Mouse (Mus musculus): Measurements from ENCODE around the gene Degs1. TPM values are rescaled to one million over a fixed set of nuclear protein-coding genes. Genes with fewer than 3 reads are reported as not detected.
"Not testable (repeated sequence)": the region's sequence is repeated elsewhere in the genome, so short reads cannot be mapped to it uniquely, and the experiment has no call there.

Degs1 gene
- polyA plus RNA-seq, 1 experiment from 2014 or later = 250 TPM

- DNase-seq (ENCODE audit: low read depth, low spot score) (no peak), ATAC-seq (no peak)
- TF ChIP-seq CTCF (IDR thresholded peaks at IDR 0.05) = no peak
- ChIA-PET POLR2A (no interaction called here), CTCF (no interaction called here)
- in situ Hi-C loops (cut with MboI; ENCODE audit: low pct_unique_long_range_greater_than_20kb) = loop anchor here (10.0 kb wide), 1 partner anchor 148 kb away; no protein-coding TSS in a partner anchor
- no peaks in the 10 kb centered on the region for H3K27me3 ChIP-seq
Measured at GRCm38 (mm10) chr1:182302176-182302870, 19.7 kb upstream of the Degs1 start.

DNA sequence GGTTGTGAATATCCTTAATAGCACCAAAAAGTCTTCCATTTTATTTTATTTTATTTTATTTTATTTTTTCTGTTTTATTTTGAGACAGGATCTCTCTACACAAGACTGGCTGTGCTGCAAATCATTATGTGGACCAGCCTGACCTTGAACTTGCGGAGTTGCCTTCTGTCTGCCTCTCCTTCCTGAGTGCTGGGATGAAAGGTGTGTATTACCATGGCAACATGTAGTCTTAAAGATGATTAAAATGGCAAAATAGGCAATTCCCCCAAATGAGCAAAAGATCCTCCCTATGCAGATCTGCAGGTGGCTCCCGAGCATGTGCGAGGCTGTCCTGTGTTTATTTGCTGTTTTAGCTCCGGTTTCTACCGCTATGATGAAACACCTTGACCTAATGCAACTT is 15.2 kb upstream of the Degs1 start:
- H3K27me3 ChIP-seq = no peaks in the 10 kb centered on the region
- DNase-seq (ENCODE audit: low read depth, low spot score) (no peak), ATAC-seq (no peak)
- ChIA-PET CTCF (no interaction called here), POLR2A (interaction anchor here (0.6 kb wide), 1 partner anchor 45 kb away, joined by 4 read pairs; no protein-coding TSS in a partner anchor)
- in situ Hi-C loops (cut with MboI; ENCODE audit: low pct_unique_long_range_greater_than_20kb) = no loop called here
- no peak for TF ChIP-seq CTCF (IDR thresholded peaks at IDR 0.05)

DNA sequence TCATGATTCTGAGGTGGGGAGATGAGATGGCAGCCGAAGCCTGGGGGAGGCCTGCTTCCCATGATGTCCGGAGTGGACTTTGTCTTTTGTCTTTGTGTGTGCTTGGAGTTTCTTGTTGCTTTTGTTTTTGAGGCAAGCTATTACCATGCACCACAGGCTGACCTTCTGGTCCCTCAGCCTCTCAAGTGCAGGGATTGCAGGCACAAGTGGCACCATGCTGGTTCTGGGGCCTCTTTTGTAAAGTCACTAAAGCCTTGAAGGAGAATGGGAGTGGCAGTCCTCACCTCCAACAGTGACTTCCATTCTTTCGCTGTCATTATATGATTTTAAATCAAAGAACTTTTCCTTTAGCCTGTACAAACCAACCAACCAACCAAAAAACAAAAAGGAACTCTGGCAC is 14.6 kb upstream of the Degs1 start:
- no peak for TF ChIP-seq CTCF (IDR thresholded peaks at IDR 0.05)
- DNase-seq (ENCODE audit: low read depth, low spot score) (no peak), ATAC-seq (no peak)
- in situ Hi-C loops (cut with MboI; ENCODE audit: low pct_unique_long_range_greater_than_20kb) = no loop called here
- CTCF ChIA-PET = no interaction called here
- POLR2A ChIA-PET = no interaction called here
- H3K27me3 ChIP-seq = no peaks in the 10 kb centered on the region

- in situ Hi-C loops (cut with MboI; ENCODE audit: low pct_unique_long_range_greater_than_20kb) = no loop called here
- ChIA-PET CTCF (no interaction called here), POLR2A (no interaction called here)
- H3K27me3 ChIP-seq = no peaks in the 10 kb centered on the region
- ATAC-seq (no peak), DNase-seq (ENCODE audit: low read depth, low spot score) (no peak)
- no peak for TF ChIP-seq CTCF (IDR thresholded peaks at IDR 0.05)
Measured at GRCm38 (mm10) chr1:182296816-182297215, 14.2 kb upstream of the Degs1 start.

- ATAC-seq (no peak), DNase-seq (ENCODE audit: low read depth, low spot score) (no peak)
- in situ Hi-C loops (cut with MboI; ENCODE audit: low pct_unique_long_range_greater_than_20kb) = no loop called here
- no peak for TF ChIP-seq CTCF (IDR thresholded peaks at IDR 0.05)
- no peaks in the 10 kb centered on the region for H3K27me3 ChIP-seq
- CTCF ChIA-PET = no interaction called here
- POLR2A ChIA-PET = no interaction called here
Measured at GRCm38 (mm10) chr1:182296141-182296540, 13.5 kb upstream of the Degs1 start.

GRCm38 (mm10) chr1:182292291-182292690 is 9.7 kb upstream of the Degs1 start:
- ChIA-PET CTCF (no interaction called here), POLR2A (interaction anchor here (0.6 kb wide), 1 partner anchor 191 kb away, joined by 3 read pairs; no protein-coding TSS in a partner anchor)
- in situ Hi-C loops (cut with MboI; ENCODE audit: low pct_unique_long_range_greater_than_20kb) = no loop called here
- no peak for ATAC-seq
- H3K27me3 ChIP-seq = no peaks in the 10 kb centered on the region
- no peak for DNase-seq (ENCODE audit: low read depth, low spot score)
- no peak for TF ChIP-seq CTCF (IDR thresholded peaks at IDR 0.05)

GRCm38 (mm10) chr1:182290741-182291140 is 8.1 kb upstream of the Degs1 start:
- ATAC-seq; DNase-seq (ENCODE audit: low read depth, low spot score); in situ Hi-C loops (cut with MboI; ENCODE audit: low pct_unique_long_range_greater_than_20kb): not testable (repeated sequence)

GRCm38 (mm10) chr1:182289781-182290180 is 7.2 kb upstream of the Degs1 start:
- TF ChIP-seq CTCF (IDR thresholded peaks at IDR 0.05) = no peak
- in situ Hi-C loops (cut with MboI; ENCODE audit: low pct_unique_long_range_greater_than_20kb) = no loop called here
- no peak for DNase-seq (ENCODE audit: low read depth, low spot score)
- ChIA-PET POLR2A (no interaction called here), CTCF (no interaction called here)
- H3K27me3 ChIP-seq = no peaks in the 10 kb centered on the region
- ATAC-seq = no peak

More at GRCm38 (mm10) chr1:182290741-182291140, 8.1 kb upstream of the Degs1 start:
- CTCF ChIA-PET, POLR2A ChIA-PET, H3K27me3 ChIP-seq: not testable (repeated sequence)

DNA sequence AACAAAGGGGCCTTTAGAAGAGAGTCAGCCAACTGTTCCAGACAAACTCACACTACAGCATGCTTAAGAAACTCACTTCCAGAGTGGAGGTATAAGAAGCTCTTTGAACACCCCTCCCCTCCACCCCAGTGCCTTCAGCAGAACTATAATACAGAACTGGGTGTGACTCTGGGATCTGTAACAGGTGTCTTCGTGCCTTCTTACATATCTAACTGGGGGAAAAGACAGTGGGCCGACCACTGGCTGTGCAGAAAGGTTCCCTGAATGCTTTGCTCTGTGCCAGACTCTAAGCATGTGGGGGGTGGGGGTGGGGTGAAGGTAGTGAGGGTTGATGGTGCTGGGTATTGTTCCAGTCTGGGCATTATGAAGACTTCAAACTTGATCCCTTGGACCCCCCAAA is 6.0 kb upstream of the Degs1 start:
- no peaks in the 10 kb centered on the region for H3K27me3 ChIP-seq
- ChIA-PET CTCF (no interaction called here), POLR2A (no interaction called here)
- no peak for ATAC-seq
- in situ Hi-C loops (cut with MboI; ENCODE audit: low pct_unique_long_range_greater_than_20kb) = no loop called here
- TF ChIP-seq CTCF (IDR thresholded peaks at IDR 0.05) = no peak
- DNase-seq (ENCODE audit: low read depth, low spot score) = no peak

DNA sequence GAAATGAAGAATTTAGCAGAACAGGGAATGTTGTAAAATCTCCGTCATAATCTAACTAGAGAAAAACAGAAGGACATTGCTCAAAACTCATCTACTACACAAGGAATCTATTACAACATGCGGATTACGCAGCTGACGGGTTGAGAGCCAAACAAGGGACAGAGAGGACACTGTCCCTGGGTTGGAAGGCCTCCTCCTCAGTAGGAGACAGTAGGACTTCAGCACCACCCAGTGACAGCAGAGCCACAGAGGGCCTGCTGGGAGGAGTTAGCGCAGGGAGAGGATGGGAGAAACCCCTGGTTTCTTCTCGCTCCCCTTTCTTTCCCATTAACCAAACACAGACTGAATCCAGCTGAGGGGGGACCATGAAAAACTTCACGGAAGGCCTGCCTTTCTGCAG is 5.2 kb upstream of the Degs1 start:
- TF ChIP-seq CTCF (IDR thresholded peaks at IDR 0.05) = no peak
- ChIA-PET CTCF (no interaction called here), POLR2A (no interaction called here)
- in situ Hi-C loops (cut with MboI; ENCODE audit: low pct_unique_long_range_greater_than_20kb) = no loop called here
- DNase-seq (ENCODE audit: low read depth, low spot score) = no peak
- no peaks in the 10 kb centered on the region for H3K27me3 ChIP-seq
- ATAC-seq = no peak

DNA sequence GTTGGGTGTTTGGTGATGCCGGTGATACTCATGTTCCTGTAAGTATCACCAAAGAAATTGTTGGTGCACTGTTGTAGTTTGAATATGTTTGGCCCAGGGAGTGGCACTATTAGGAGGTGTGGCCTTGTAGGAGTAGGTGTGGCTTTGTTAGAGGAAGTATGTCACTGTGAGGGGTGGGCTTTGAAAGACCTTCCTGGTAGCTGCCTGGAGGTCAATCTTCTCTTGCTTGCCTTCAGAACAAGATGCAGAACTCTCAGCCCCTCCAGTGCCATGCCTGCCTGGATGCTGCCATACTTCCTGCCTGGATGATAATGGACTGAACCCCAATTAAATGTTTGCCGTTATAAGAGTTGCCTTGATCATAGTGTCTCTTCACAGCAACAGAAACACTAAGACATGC is 2.2 kb upstream of the Degs1 start:
- no peaks in the 10 kb centered on the region for H3K27me3 ChIP-seq
- no peak for ATAC-seq
- POLR2A ChIA-PET = no interaction called here
- no peak for DNase-seq (ENCODE audit: low read depth, low spot score)
- TF ChIP-seq CTCF (IDR thresholded peaks at IDR 0.05) = no peak
- in situ Hi-C loops (cut with MboI; ENCODE audit: low pct_unique_long_range_greater_than_20kb) = no loop called here
- CTCF ChIA-PET = no interaction called here

DNA sequence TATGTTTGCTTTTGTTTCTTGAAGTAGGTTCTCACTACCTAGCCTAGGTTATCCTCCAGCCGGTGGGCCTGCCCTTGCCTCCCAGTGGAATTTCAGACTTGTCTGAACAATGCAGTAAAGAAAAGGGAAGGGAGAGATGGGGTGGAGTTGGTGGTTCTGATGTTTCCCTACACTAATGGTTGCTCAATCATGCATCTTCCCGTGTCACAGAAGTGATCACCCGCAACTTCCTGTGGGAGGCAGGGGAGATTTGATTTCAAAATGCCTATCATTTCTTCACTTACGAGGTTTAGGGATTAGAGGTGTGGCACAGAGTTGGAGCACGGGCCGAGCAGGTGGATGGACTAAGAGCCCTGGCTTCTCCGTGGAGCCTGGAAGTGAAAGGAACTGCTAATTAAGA is 627 bp upstream of the Degs1 start:
- ChIA-PET CTCF (interaction anchor here (1.2 kb wide), 1 partner anchor 14 kb away, joined by 3 read pairs; no protein-coding TSS in a partner anchor), POLR2A (no interaction called here)
- ATAC-seq = no peak
- no peak for DNase-seq (ENCODE audit: low read depth, low spot score)
- no peaks in the 10 kb centered on the region for H3K27me3 ChIP-seq
- TF ChIP-seq CTCF (IDR thresholded peaks at IDR 0.05) = no peak
- in situ Hi-C loops (cut with MboI; ENCODE audit: low pct_unique_long_range_greater_than_20kb) = no loop called here

All from Patski (cell line).